Mouse (Mus musculus) spleen, adult 2 months (tissue): ENCODE results near the gene Prss27.

ENCODE experiments used
- CTCF ChIP-seq: fragments of 200-500 bp; IDR thresholded peaks from 2 replicates; pipeline ENCODE4 v1.5.1; 2011; ENCODE audit warnings: mild to moderate bottlenecking, inconsistent platforms; ENCODE audit not compliant: insufficient read depth, insufficient read length, insufficient replicate concordance; ENCODE audit errors: extremely low read depth
- POLR2A ChIP-seq: fragments of 200-500 bp; IDR thresholded peaks from 2 replicates; pipeline ENCODE4 v1.6.1; 2011; ENCODE audit warnings: low read depth, low read length, inconsistent platforms

DNA sequence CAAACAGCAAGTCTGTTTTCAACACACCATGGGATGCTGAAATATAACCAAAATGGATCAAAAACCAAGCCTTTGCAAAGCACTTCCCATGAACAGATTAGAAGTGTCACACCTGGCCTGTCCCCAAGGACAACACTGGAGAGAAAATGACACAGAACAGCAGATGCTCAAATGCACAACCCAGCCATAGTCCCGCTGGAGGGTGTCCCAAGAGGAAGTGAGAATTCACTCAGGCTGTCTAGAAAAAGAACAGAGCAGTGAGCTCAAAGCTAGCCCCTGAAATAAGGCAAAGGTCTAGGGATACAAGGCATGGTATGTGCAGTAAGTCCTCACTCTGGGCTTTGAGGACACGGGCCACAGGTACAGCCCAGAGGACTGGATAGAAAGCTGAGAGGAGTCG lies 31.6 kb downstream of the Prss27 start:
- TF ChIP-seq CTCF (no peak), POLR2A (no peak)
